Comparison of ENCODE assay signal across 8 mouse cellular contexts in genomic region chr1:23826887-23827758, GRCm38 (mm10).
A peak's percentile ranks its signal among the peaks of the same experiment; 100 is the strongest.
DNase-seq lines count a peak whose midpoint lies in the region; ATAC-seq lines count a peak whose summit lies in the region.

No protein-coding gene starts in this region.

- H3K27me3 ChIP-seq in kidney, embryonic 15.5 days = no peaks in the 10 kb centered on the region

- ATAC-seq in kidney, embryonic 15.5 days (replicated peaks; ENCODE audit: low FRiP score) = peak; percentile 70

- H3K9me3 ChIP-seq in kidney, embryonic 15.5 days (replicated peaks) = no peaks in the 10 kb centered on the region

- no peak overlapping the region for H3K27ac ChIP-seq in kidney, embryonic 15.5 days

- DNase-seq in gastrocnemius, adult 18-20 months (ENCODE audit: low spot score) = peak; percentile 32
- DNase-seq in gastrocnemius, adult 8-10 months (ENCODE audit: low spot score in 2 of 2) = no peak
- peak; percentile 83 for DNase-seq in NIH3T3 (ENCODE audit: low read depth)
- DNase-seq in cerebellum, adult 9-11 months = peak; percentile 76
- peak; percentile 27 for DNase-seq in gastrocnemius, postnatal 14 days
- DNase-seq in lung, postnatal 10 days = peak; percentile 57
- DNase-seq in right cerebral cortex, postnatal 14 days = peak; percentile 44

- H3K36me3 ChIP-seq in kidney, embryonic 15.5 days = no peaks in the 10 kb centered on the region

- intact Hi-C loops in gastrocnemius, postnatal 14 days (cut with DNase I; ENCODE audit: low total_unique reads) = loop anchor here (5.0 to 10.0 kb wide), 2 partner anchors 210 to 348 kb away; partner anchors contain the start of gene Col9a1

- WGBS in kidney, embryonic 15.5 days = 46% methylated on average over 13 of the region's 13 CpGs

- H3K4me1 ChIP-seq in kidney, embryonic 15.5 days = no peaks in the 10 kb centered on the region

- H3K4me3 ChIP-seq in kidney, embryonic 15.5 days (replicated peaks) = no peak overlapping the region

- H3K9ac ChIP-seq in kidney, embryonic 15.5 days = no peak overlapping the region

- H3K4me2 ChIP-seq in kidney, embryonic 15.5 days = no peak overlapping the region

Comparison
In these comparisons a context has a peak if more than half of its experiments do, and no peak if none do; other contexts are left out.
1. DNase-seq: peak in gastrocnemius, adult 18-20 months (single experiment), NIH3T3 (single experiment), cerebellum, adult 9-11 months (single experiment), gastrocnemius, postnatal 14 days (single experiment), lung, postnatal 10 days (single experiment) and right cerebral cortex, postnatal 14 days (single experiment); none in gastrocnemius, adult 8-10 months (0 of 2).